Mouse (Mus musculus): ENCODE results near the gene Ccnq.

DNA sequence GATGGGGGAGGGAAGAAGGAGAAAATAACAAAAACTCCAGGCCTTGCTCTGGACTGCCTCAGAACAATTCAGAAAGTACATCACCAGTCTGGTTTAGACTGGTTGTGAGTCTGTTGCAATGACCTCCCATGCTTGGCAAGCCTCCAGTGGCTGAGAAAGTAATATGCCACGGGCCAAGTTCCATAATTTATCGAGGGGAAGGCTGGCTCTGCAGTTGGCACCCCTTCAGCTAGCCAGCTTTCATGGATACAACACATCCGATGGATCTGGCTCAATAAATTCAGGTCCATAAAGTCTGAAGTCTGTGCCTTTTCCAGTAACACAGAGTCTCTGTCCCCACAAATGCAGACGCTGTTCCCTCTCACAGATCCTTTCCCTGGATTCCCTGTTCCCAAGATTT, 40.1 kb upstream of the Ccnq start:
- TF ChIP-seq CTCF (IDR thresholded peaks at IDR 0.05; ENCODE audit: low read depth) (no peak), EP300 (IDR thresholded peaks at IDR 0.05; ENCODE audit: low read depth) (no peak)

All from liver, postnatal 0 days (tissue).